Mouse (Mus musculus) embryo, embryonic 10 days (tissue): ENCODE measurements at regions not wholly inside any gene's neighbourhood (a gene's known extent, or its start where the extent isn't known, plus 50 kb on each side); places are given as distances from the start of the nearest gene placed in this dataset.

Experiments used
- DNase-seq: peaks from one replicate; pipeline ENCODE4 v3.0.0-alpha.2; 2015; ENCODE audit warnings: low spot score

- DNase-seq = no peak
Observed at GRCm38 (mm10) chr14:47992091-47992490, 128.5 kb upstream of the Peli2 start.

- DNase-seq = no peak
Observed at GRCm38 (mm10) chr14:47992851-47993250, 127.8 kb upstream of the Peli2 start.

GRCm38 (mm10) chr14:47998936-47999335 lies 121.7 kb upstream of the Peli2 start:
- no peak for DNase-seq

GRCm38 (mm10) chr14:48005092-48005928 lies 115.3 kb upstream of the Peli2 start:
- no peak for DNase-seq

- no peak for DNase-seq
Observed at GRCm38 (mm10) chr14:48005929-48006309, 114.7 kb upstream of the Peli2 start.

- no peak for DNase-seq
Observed at GRCm38 (mm10) chr14:48012361-48013215, 108.0 kb upstream of the Peli2 start.

GRCm38 (mm10) chr14:48013431-48013830 lies 107.2 kb upstream of the Peli2 start:
- no peak for DNase-seq

- no peak for DNase-seq
Observed at GRCm38 (mm10) chr14:48014776-48015175, 105.8 kb upstream of the Peli2 start.

- no peak for DNase-seq
Observed at GRCm38 (mm10) chr14:48017971-48018370, 102.7 kb upstream of the Peli2 start.

GRCm38 (mm10) chr14:48019331-48019730 lies 101.3 kb upstream of the Peli2 start:
- DNase-seq = no peak

GRCm38 (mm10) chr14:48022271-48022670 lies 98.4 kb upstream of the Peli2 start:
- no peak for DNase-seq

- no peak for DNase-seq
Observed at GRCm38 (mm10) chr14:48024051-48024693, 96.5 kb upstream of the Peli2 start.

GRCm38 (mm10) chr14:48039286-48039790 lies 81.3 kb upstream of the Peli2 start:
- DNase-seq = no peak

- no peak for DNase-seq
Observed at GRCm38 (mm10) chr14:48046094-48046493, 74.5 kb upstream of the Peli2 start.

GRCm38 (mm10) chr14:48046831-48047230 lies 73.8 kb upstream of the Peli2 start:
- DNase-seq = no peak

GRCm38 (mm10) chr14:48049698-48050459 lies 70.7 kb upstream of the Peli2 start:
- DNase-seq = no peak

- no peak for DNase-seq
Observed at GRCm38 (mm10) chr14:48050460-48050760, 70.2 kb upstream of the Peli2 start.

GRCm38 (mm10) chr14:48051971-48052370 lies 68.7 kb upstream of the Peli2 start:
- no peak for DNase-seq

- no peak for DNase-seq
Observed at GRCm38 (mm10) chr14:48052405-48052804, 68.2 kb upstream of the Peli2 start.

GRCm38 (mm10) chr14:48053151-48053550 lies 67.5 kb upstream of the Peli2 start:
- peak; percentile 82 for DNase-seq

GRCm38 (mm10) chr14:48054719-48055118 lies 65.9 kb upstream of the Peli2 start:
- peak; percentile 21 for DNase-seq

GRCm38 (mm10) chr14:48055861-48056260 lies 64.8 kb upstream of the Peli2 start:
- no peak for DNase-seq
